Mouse (Mus musculus) embryonic facial prominence, embryonic 15.5 days (tissue): ENCODE results near the gene Sat2. TPM values are rescaled to one million over a fixed set of nuclear protein-coding genes. Genes with fewer than 3 reads are reported as not detected.

Experiments used
- ATAC-seq: fragments of 200-750 bp; cut with Nextera tagmentation; 2 replicates; pipeline ENCODE4 v1.8.0; 2017; ENCODE audit warnings: low read depth, moderate TSS enrichment; ENCODE audit not compliant: insufficient number of reproducible peaks, low FRiP score, low TSS enrichment
- H3K27ac ChIP-seq: fragments of 300-500 bp; sonication (generic); replicated peaks from 2 replicates; pipeline ENCODE4 v1.5.1; 2015; ENCODE audit warnings: mild to moderate bottlenecking, inconsistent platforms
- H3K27me3 ChIP-seq: fragments of 300-500 bp; sonication (generic); 2 replicates; pipeline ENCODE4 v1.6.1; 2015; ENCODE audit warnings: inconsistent platforms
- H3K36me3 ChIP-seq: fragments of 300-500 bp; sonication (generic); 2 replicates; pipeline ENCODE4 v1.6.1; 2015; ENCODE audit warnings: mild to moderate bottlenecking, inconsistent platforms
- H3K4me1 ChIP-seq: fragments of 300-500 bp; sonication (generic); 2 replicates; pipeline ENCODE4 v1.6.1; 2015; ENCODE audit warnings: inconsistent platforms
- H3K4me2 ChIP-seq: fragments of 300-500 bp; sonication (generic); replicated peaks from 2 replicates; pipeline ENCODE4 v1.6.1; 2015; ENCODE audit warnings: mild to moderate bottlenecking, inconsistent platforms
- H3K4me3 ChIP-seq: fragments of 300-500 bp; sonication (generic); replicated peaks from 2 replicates; pipeline ENCODE4 v1.5.1; 2015; ENCODE audit warnings: mild to moderate bottlenecking, inconsistent platforms
- H3K9ac ChIP-seq: fragments of 300-500 bp; sonication (generic); 2 replicates; pipeline ENCODE4 v1.6.1; 2015; ENCODE audit warnings: inconsistent platforms
- H3K9me3 ChIP-seq: fragments of 300-500 bp; sonication (generic); replicated peaks from 2 replicates; pipeline ENCODE4 v1.6.1; 2016; ENCODE audit warnings: inconsistent platforms
- WGBS: fragments of 180-500 bp; shearing (Covaris S2); methylation state at CpG from one replicate; pipeline ENCODE4 v1.1.7; 2015; 5-methylcytosine and 5-hydroxymethylcytosine counted together
- polyA plus RNA-seq: library from polyadenylated mRNA; unstranded; fragments of >200 nt; fragmentation: Nextera tagmentation; extraction: Ambion mirVana; gene quantifications from 2 replicates; pipeline ENCODE4 v1.2.1, GENCODE M21; 2015

The Sat2 gene
- polyA plus RNA-seq, 1 experiment from 2014 or later: 22.5 TPM

DNA sequence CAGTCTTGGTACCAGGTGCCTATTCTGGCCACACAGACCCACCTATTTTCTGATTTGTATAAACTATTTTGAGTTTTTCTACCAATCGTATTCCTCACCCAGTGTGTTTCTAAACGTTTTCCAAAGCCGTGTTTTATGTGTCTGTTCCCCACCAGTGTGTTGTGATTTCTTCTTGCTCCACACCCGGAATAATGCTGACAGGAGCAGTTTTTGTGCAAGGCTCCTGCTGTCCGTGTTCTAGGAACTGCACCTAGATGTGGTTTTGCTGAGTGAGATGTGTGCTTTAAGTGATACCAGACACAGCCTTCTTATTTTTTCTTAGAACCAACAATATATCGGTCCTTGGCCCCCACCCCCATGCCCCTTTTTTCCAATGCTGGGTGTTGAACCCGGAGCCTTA is 37.8 kb upstream of the Sat2 start:
- Histone ChIP-seq H3K9me3 (no peaks in the 10 kb centered on the region), H3K4me3 (no peak overlapping the region), H3K4me2 (no peak overlapping the region), H3K27ac (no peak overlapping the region), H3K27me3 (no peaks in the 10 kb centered on the region), H3K4me1 (peaks cover 10% of the 10 kb centered on the region), H3K9ac (no peak overlapping the region), H3K36me3 (peaks cover 21% of the 10 kb centered on the region)
- no peak for ATAC-seq
- 74% methylated on average over 7 of the region's 7 CpGs for WGBS

DNA sequence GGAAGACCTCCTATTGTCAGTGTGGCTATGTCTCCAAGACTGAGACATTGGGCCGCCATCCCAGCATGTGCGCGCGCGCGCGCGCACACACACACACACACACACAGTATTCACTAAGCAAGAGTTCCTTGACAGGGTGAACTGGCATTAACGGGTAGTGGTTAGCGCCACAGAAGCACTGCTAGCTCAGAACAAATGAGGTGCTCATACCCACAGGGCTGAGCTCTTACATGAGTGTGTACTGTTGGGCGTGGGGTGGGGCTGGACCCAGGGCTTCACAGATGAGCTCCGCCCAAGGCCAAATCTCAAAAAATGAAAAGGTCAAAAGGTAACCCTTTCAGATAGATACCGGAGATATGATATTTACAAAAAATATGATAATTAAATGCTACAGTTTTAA is 36.9 kb upstream of the Sat2 start:
- peaks cover 30% of the 10 kb centered on the region for H3K36me3 ChIP-seq

GRCm38 (mm10) chr11:69585718-69586325 is 36.0 kb upstream of the Sat2 start:
- H3K27me3 ChIP-seq: no peaks in the 10 kb centered on the region
- no peak overlapping the region for H3K27ac ChIP-seq
- no peak overlapping the region for H3K4me3 ChIP-seq
- no peak overlapping the region for H3K9ac ChIP-seq
- no peak overlapping the region for H3K4me2 ChIP-seq
- ATAC-seq: no peak
- H3K4me1 ChIP-seq: peaks cover 10% of the 10 kb centered on the region
- WGBS: 84% methylated on average over 7 of the region's 7 CpGs
- peaks cover 39% of the 10 kb centered on the region for H3K36me3 ChIP-seq
- H3K9me3 ChIP-seq: no peaks in the 10 kb centered on the region

More for the DNA sequence above, 36.9 kb upstream of the Sat2 start:
- no peak overlapping the region for H3K27ac ChIP-seq
- no peak overlapping the region for H3K4me2 ChIP-seq
- WGBS: 94% methylated on average over 13 of the region's 13 CpGs
- no peaks in the 10 kb centered on the region for H3K27me3 ChIP-seq
- H3K9ac ChIP-seq: no peak overlapping the region
- ATAC-seq: no peak
- H3K9me3 ChIP-seq: no peaks in the 10 kb centered on the region
- H3K4me3 ChIP-seq: no peak overlapping the region
- peaks cover 10% of the 10 kb centered on the region for H3K4me1 ChIP-seq

DNA sequence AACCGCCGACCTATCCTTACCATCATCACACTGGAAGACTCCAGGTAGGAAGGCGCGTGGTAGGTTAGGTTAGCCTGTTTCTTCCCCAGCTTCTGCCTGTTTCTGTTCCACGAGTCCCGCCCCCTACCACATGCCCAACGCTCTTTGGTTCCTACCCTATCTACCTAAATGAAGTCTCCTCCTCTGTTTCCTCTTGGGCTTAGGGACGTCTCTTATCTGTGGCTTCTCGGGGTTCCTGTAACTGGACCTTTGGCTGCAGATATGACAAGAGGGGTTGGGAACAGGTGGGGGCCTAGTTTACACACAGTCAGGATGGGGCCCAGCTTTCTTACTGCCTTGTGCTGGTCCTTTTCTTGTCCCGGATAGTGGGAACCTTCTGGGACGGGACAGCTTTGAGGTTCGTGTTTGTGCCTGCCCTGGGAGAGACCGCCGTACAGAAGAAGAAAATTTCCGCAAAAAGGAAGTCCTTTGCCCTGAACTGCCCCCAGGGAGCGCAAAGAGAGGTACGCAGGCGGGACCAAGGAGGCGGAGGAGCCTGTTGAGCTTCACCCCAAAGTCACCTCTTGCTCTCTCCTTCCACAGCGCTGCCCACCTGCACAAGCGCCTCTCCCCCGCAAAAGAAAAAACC is 32.5 kb upstream of the Sat2 start:
- Histone ChIP-seq H3K9ac (no peak overlapping the region), H3K36me3 (peaks cover 58% of the 10 kb centered on the region), H3K4me3 (no peak overlapping the region), H3K27ac (no peak overlapping the region), H3K27me3 (no peaks in the 10 kb centered on the region), H3K4me1 (no peaks in the 10 kb centered on the region), H3K4me2 (no peak overlapping the region), H3K9me3 (no peaks in the 10 kb centered on the region)
- 91% methylated on average over 22 of the region's 22 CpGs for WGBS
- ATAC-seq: no peak

DNA sequence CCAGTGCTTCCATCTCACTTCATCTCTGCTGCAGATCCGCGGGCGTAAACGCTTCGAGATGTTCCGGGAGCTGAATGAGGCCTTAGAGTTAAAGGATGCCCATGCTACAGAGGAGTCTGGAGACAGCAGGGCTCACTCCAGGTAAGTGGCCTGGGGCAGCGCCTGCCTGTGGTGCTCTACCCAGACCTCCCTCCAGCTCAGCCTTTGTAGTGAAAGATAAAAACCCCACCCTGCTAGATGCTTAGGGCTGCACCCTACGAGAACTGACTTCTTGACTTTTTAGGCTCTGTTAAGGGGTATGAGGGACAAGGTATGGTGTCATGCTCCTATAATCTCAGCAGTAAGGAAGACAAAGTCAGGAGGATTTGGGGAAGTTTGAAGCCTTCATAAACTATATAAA is 31.2 kb upstream of the Sat2 start:
- no peak overlapping the region for H3K4me3 ChIP-seq
- no peaks in the 10 kb centered on the region for H3K4me1 ChIP-seq
- H3K36me3 ChIP-seq: peaks cover 58% of the 10 kb centered on the region
- no peaks in the 10 kb centered on the region for H3K27me3 ChIP-seq
- no peaks in the 10 kb centered on the region for H3K9me3 ChIP-seq
- 93% methylated on average over 8 of the region's 8 CpGs for WGBS
- no peak for ATAC-seq
- no peak overlapping the region for H3K27ac ChIP-seq
- no peak overlapping the region for H3K4me2 ChIP-seq
- H3K9ac ChIP-seq: no peak overlapping the region

- H3K4me1 ChIP-seq: no peaks in the 10 kb centered on the region
- no peak overlapping the region for H3K9ac ChIP-seq
- ATAC-seq: no peak
- 92% methylated on average over 3 of the region's 3 CpGs for WGBS
- no peak overlapping the region for H3K27ac ChIP-seq
- peaks cover 58% of the 10 kb centered on the region for H3K36me3 ChIP-seq
- H3K9me3 ChIP-seq: no peaks in the 10 kb centered on the region
- no peak overlapping the region for H3K4me2 ChIP-seq
- no peak overlapping the region for H3K4me3 ChIP-seq
- H3K27me3 ChIP-seq: no peaks in the 10 kb centered on the region
Observed at GRCm38 (mm10) chr11:69591424-69591823, 30.4 kb upstream of the Sat2 start.

DNA sequence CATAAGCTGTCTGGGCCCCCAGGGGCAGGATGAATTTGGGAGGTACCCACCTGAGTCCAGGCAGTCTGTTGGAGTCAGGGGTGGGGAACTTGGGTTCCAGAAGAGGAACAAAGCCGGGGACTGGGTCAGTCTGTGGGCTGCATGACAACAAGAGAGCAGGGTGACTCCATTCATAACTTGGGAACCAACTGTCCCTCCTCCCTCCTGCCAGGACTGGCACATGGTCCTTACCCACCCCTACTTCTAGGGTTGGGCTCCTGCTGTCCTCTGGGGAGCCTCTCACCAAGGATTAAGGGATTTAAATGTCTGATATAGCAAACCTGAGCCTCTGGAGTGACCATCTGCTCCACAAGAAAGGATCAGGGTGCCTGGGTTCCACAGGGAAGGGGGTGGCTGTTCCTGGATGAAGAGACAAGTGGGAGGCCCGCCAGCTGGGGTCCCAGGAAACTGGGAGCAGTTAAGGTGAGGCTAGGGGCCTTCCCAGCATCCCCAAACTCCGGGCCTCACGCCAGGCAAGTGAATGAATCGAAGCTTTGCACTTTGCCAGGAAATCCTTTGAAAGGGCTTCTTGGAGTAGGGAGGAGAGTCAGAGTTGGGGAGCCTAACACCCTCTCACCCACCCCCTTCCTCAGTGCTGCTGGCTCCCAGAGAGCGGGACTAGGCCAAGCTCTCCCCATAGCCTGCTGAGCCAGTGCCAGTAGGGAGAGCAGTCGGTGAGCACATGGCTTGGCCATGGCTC is 29.8 kb upstream of the Sat2 start:
- H3K4me3 ChIP-seq: no peak overlapping the region
- WGBS: 77% methylated on average over 7 of the region's 7 CpGs
- H3K9ac ChIP-seq: no peak overlapping the region
- no peaks in the 10 kb centered on the region for H3K27me3 ChIP-seq
- H3K4me2 ChIP-seq: no peak overlapping the region
- H3K27ac ChIP-seq: peak overlapping the region; percentile 28; the same call in 1 of the 2 replicates
- H3K4me1 ChIP-seq: no peaks in the 10 kb centered on the region
- H3K36me3 ChIP-seq: peaks cover 56% of the 10 kb centered on the region
- no peaks in the 10 kb centered on the region for H3K9me3 ChIP-seq
- ATAC-seq: no peak

GRCm38 (mm10) chr11:69592799-69593198 is 29.0 kb upstream of the Sat2 start:
- Histone ChIP-seq H3K9ac (no peak overlapping the region), H3K4me3 (no peak overlapping the region), H3K9me3 (no peaks in the 10 kb centered on the region), H3K27me3 (no peaks in the 10 kb centered on the region), H3K36me3 (peaks cover 49% of the 10 kb centered on the region), H3K4me2 (no peak overlapping the region), H3K4me1 (no peaks in the 10 kb centered on the region), H3K27ac (no peak overlapping the region)
- 84% methylated on average over 4 of the region's 4 CpGs for WGBS
- ATAC-seq: no peak

GRCm38 (mm10) chr11:69594853-69595252 is 27.0 kb upstream of the Sat2 start:
- H3K4me2 ChIP-seq: no peak overlapping the region
- no peak overlapping the region for H3K27ac ChIP-seq
- H3K27me3 ChIP-seq: no peaks in the 10 kb centered on the region
- H3K36me3 ChIP-seq: peaks cover 29% of the 10 kb centered on the region
- WGBS: 95% methylated on average over 6 of the region's 6 CpGs
- H3K4me1 ChIP-seq: peaks cover 2% of the 10 kb centered on the region
- no peak overlapping the region for H3K4me3 ChIP-seq
- H3K9me3 ChIP-seq: no peaks in the 10 kb centered on the region
- ATAC-seq: no peak
- H3K9ac ChIP-seq: no peak overlapping the region

- ATAC-seq: no peak
- WGBS: 15% methylated on average over 9 of the region's 9 CpGs
- H3K36me3 ChIP-seq: no peaks in the 10 kb centered on the region
- H3K27ac ChIP-seq: 0 out of 2 replicates have a peak overlapping the region, but pooled peaks have one; percentile 12
- no peaks in the 10 kb centered on the region for H3K27me3 ChIP-seq
- no peak overlapping the region for H3K4me2 ChIP-seq
- no peak overlapping the region for H3K4me3 ChIP-seq
- H3K9ac ChIP-seq: no peak overlapping the region
- H3K4me1 ChIP-seq: peaks cover 22% of the 10 kb centered on the region
- no peaks in the 10 kb centered on the region for H3K9me3 ChIP-seq
Observed at GRCm38 (mm10) chr11:69599436-69599835, 22.4 kb upstream of the Sat2 start.

DNA sequence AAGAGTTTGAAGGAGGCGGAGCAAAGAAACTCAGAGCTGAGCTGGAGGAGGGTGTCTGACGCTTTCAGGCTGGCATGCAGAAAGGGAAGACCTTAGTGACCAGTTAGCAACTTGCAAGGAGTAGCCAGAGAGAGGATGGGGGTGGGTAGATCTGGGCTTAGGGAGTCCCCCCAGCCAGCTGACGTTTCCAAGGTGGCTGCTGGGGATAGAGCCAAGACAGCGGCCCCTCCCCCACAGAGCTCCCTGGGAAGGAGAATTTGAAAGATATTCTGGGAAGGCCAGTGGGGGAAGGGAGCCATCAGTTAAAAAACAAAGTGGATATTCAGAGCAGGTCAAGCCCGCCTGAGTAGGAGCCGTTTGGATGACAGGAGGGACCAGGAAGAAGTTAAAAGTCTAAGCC is 21.7 kb upstream of the Sat2 start:
- ATAC-seq: no peak; the same call in 1 of the 2 replicates

More for the DNA sequence above, 21.7 kb upstream of the Sat2 start:
- Histone ChIP-seq H3K4me2 (0 out of 2 replicates have a peak overlapping the region, but pooled peaks have one; percentile 8), H3K9me3 (no peaks in the 10 kb centered on the region), H3K27me3 (no peaks in the 10 kb centered on the region), H3K4me3 (no peak overlapping the region), H3K27ac (0 out of 2 replicates have a peak overlapping the region, but pooled peaks have one; percentile 36), H3K9ac (no peak overlapping the region), H3K36me3 (no peaks in the 10 kb centered on the region), H3K4me1 (peaks cover 28% of the 10 kb centered on the region)
- 13% methylated on average over 6 of the region's 6 CpGs for WGBS
